Mouse (Mus musculus) neural tube, embryonic 12.5 days (tissue): ENCODE measurements around the gene Vmn2r83. TPM values are rescaled to one million over a fixed set of nuclear protein-coding genes. Genes with fewer than 3 reads are reported as not detected.

ENCODE experiments used
- ATAC-seq: fragments of 200-750 bp; cut with Nextera tagmentation; 2 replicates; pipeline ENCODE4 v1.8.0; 2017; ENCODE audit warnings: low read depth, mild to moderate bottlenecking, moderate TSS enrichment, moderate library complexity; ENCODE audit not compliant: low FRiP score
- H3K27ac ChIP-seq: fragments of 300-500 bp; sonication (generic); 2 replicates; pipeline ENCODE4 v1.5.1; 2016
- H3K27me3 ChIP-seq: fragments of 300-500 bp; sonication (generic); replicated peaks from 2 replicates; pipeline ENCODE4 v1.6.1; 2016; ENCODE audit warnings: mild to moderate bottlenecking
- H3K36me3 ChIP-seq: fragments of 300-500 bp; sonication (generic); 2 replicates; pipeline ENCODE4 v1.6.1; 2016; ENCODE audit warnings: mild to moderate bottlenecking
- H3K4me1 ChIP-seq: fragments of 300-500 bp; sonication (generic); 2 replicates; pipeline ENCODE4 v1.6.1; 2016
- H3K4me2 ChIP-seq: fragments of 300-500 bp; sonication (generic); replicated peaks from 2 replicates; pipeline ENCODE4 v1.6.1; 2016; ENCODE audit warnings: mild to moderate bottlenecking
- H3K4me3 ChIP-seq: fragments of 300-500 bp; sonication (generic); 2 replicates; pipeline ENCODE4 v1.5.1; 2016
- H3K9ac ChIP-seq: fragments of 300-500 bp; sonication (generic); 2 replicates; pipeline ENCODE4 v1.6.1; 2016; ENCODE audit warnings: mild to moderate bottlenecking
- H3K9me3 ChIP-seq: fragments of 300-500 bp; sonication (generic); 2 replicates; pipeline ENCODE4 v1.6.1; 2016; ENCODE audit warnings: mild to moderate bottlenecking
- WGBS: fragments of 180-500 bp; shearing (Covaris S2); methylation state at CpG from one replicate; pipeline ENCODE4 v1.1.7; 2016; 5-methylcytosine and 5-hydroxymethylcytosine counted together
- polyA plus RNA-seq: library from polyadenylated mRNA; unstranded; fragments of >200 nt; fragmentation: Nextera tagmentation; extraction: Ambion mirVana; gene quantifications from 2 replicates; pipeline ENCODE4 v1.2.1, GENCODE M21; 2016

Gene Vmn2r83
- polyA plus RNA-seq, 1 experiment from 2014 or later: not detected

GRCm38 (mm10) chr10:79530241-79530640, 61.7 kb downstream of the Vmn2r83 start:
- H3K27ac ChIP-seq: no peak overlapping the region
- H3K27me3 ChIP-seq: no peaks in the 10 kb centered on the region
- H3K9me3 ChIP-seq: no peaks in the 10 kb centered on the region
- H3K4me2 ChIP-seq: no peak overlapping the region
- H3K36me3 ChIP-seq: 0 out of 2 replicates have a peak, but pooled peaks cover 4% of the 10 kb centered on the region
- ATAC-seq: no peak
- WGBS: 66% methylated on average over 8 of the region's 8 CpGs
- H3K4me3 ChIP-seq: no peak overlapping the region
- no peak overlapping the region for H3K9ac ChIP-seq
- peaks cover 13% of the 10 kb centered on the region for H3K4me1 ChIP-seq

- Histone ChIP-seq H3K4me2 (no peak overlapping the region), H3K9ac (no peak overlapping the region), H3K27ac (no peak overlapping the region), H3K9me3 (no peaks in the 10 kb centered on the region), H3K4me1 (peaks cover 13% of the 10 kb centered on the region), H3K27me3 (no peaks in the 10 kb centered on the region), H3K4me3 (no peak overlapping the region), H3K36me3 (0 out of 2 replicates have a peak, but pooled peaks cover 4% of the 10 kb centered on the region)
- 95% methylated on average over 13 of the region's 13 CpGs for WGBS
- ATAC-seq: no peak
Observed at GRCm38 (mm10) chr10:79530721-79531120, 62.2 kb downstream of the Vmn2r83 start.

- Histone ChIP-seq H3K4me2 (no peak overlapping the region), H3K9ac (no peak overlapping the region), H3K27me3 (no peaks in the 10 kb centered on the region), H3K4me1 (peaks cover 13% of the 10 kb centered on the region), H3K9me3 (no peaks in the 10 kb centered on the region), H3K36me3 (0 out of 2 replicates have a peak, but pooled peaks cover 4% of the 10 kb centered on the region), H3K27ac (no peak overlapping the region), H3K4me3 (no peak overlapping the region)
- no peak for ATAC-seq
- WGBS: 88% methylated on average over 3 of the region's 3 CpGs
Observed at GRCm38 (mm10) chr10:79531593-79531992, 63.1 kb downstream of the Vmn2r83 start.

- ATAC-seq: no peak; the same call in none of the 2 replicates
- H3K9me3 ChIP-seq: no peaks in the 10 kb centered on the region
- 26% methylated on average over 3 of the region's 3 CpGs for WGBS
- peak overlapping the region; percentile 98 for H3K4me2 ChIP-seq
- H3K27ac ChIP-seq: no peak overlapping the region
- peaks cover 13% of the 10 kb centered on the region for H3K4me1 ChIP-seq
- peak overlapping the region; percentile 48; the same call in 1 of the 2 replicates for H3K9ac ChIP-seq
- H3K27me3 ChIP-seq: no peaks in the 10 kb centered on the region
- no peaks in the 10 kb centered on the region for H3K36me3 ChIP-seq
- H3K4me3 ChIP-seq: peak overlapping the region; percentile 60; the same call in 1 of the 2 replicates
Observed at GRCm38 (mm10) chr10:79532678-79533077, 64.1 kb downstream of the Vmn2r83 start.

GRCm38 (mm10) chr10:79533126-79533911, 64.8 kb downstream of the Vmn2r83 start, which contains the start of gene Plpp2:
Gene Plpp2, minus strand, starts transcription at chr10:79533796.
- under 1% methylated on average over 52 of the region's 52 CpGs for WGBS
- peak; percentile 75 for ATAC-seq
- peaks cover 13% of the 10 kb centered on the region for H3K4me1 ChIP-seq
- H3K36me3 ChIP-seq: peaks cover 1% of the 10 kb centered on the region; the same call in 1 of the 2 replicates
- no peak within 1 kb of the TSS for H3K27ac ChIP-seq
- H3K27me3 ChIP-seq: no peaks in the 10 kb centered on the region
- peak within 1 kb of the TSS; percentile 98 for H3K4me2 ChIP-seq
- H3K9ac ChIP-seq: peak within 1 kb of the TSS; percentile 48
- H3K9me3 ChIP-seq: no peaks in the 10 kb centered on the region
- peak within 1 kb of the TSS; percentile 60 for H3K4me3 ChIP-seq

- Histone ChIP-seq H3K4me2 (peak overlapping the region; percentile 98; the same call in 1 of the 2 replicates), H3K4me3 (no peak overlapping the region), H3K27ac (no peak overlapping the region), H3K9me3 (no peaks in the 10 kb centered on the region), H3K4me1 (peaks cover 13% of the 10 kb centered on the region), H3K27me3 (no peaks in the 10 kb centered on the region), H3K36me3 (peaks cover 11% of the 10 kb centered on the region), H3K9ac (no peak overlapping the region)
- 84% methylated on average over 2 of the region's 2 CpGs for WGBS
- ATAC-seq: no peak; the same call in 1 of the 2 replicates
Observed at GRCm38 (mm10) chr10:79534426-79534825, 65.9 kb downstream of the Vmn2r83 start.

GRCm38 (mm10) chr10:79535431-79535830, 66.9 kb downstream of the Vmn2r83 start:
- Histone ChIP-seq H3K9me3 (no peaks in the 10 kb centered on the region), H3K36me3 (peaks cover 21% of the 10 kb centered on the region), H3K4me1 (peaks cover 13% of the 10 kb centered on the region), H3K9ac (no peak overlapping the region), H3K4me3 (no peak overlapping the region), H3K27ac (no peak overlapping the region), H3K27me3 (no peaks in the 10 kb centered on the region), H3K4me2 (no peak overlapping the region)
- WGBS: 70% methylated on average over 1 of the region's 1 CpGs
- ATAC-seq: no peak

- H3K27ac ChIP-seq: no peak overlapping the region
- H3K9ac ChIP-seq: no peak overlapping the region
- no peak overlapping the region for H3K4me2 ChIP-seq
- WGBS: 79% methylated on average over 12 of the region's 12 CpGs
- no peaks in the 10 kb centered on the region for H3K27me3 ChIP-seq
- H3K4me1 ChIP-seq: peaks cover 13% of the 10 kb centered on the region
- ATAC-seq: no peak
- H3K9me3 ChIP-seq: no peaks in the 10 kb centered on the region
- no peak overlapping the region for H3K4me3 ChIP-seq
- H3K36me3 ChIP-seq: peaks cover 33% of the 10 kb centered on the region
Observed at GRCm38 (mm10) chr10:79536461-79537080, 68.0 kb downstream of the Vmn2r83 start.

- Histone ChIP-seq H3K4me3 (no peak overlapping the region), H3K36me3 (peaks cover 40% of the 10 kb centered on the region)
Observed at GRCm38 (mm10) chr10:79537271-79537670, 68.7 kb downstream of the Vmn2r83 start.

GRCm38 (mm10) chr10:79537781-79538180, 69.2 kb downstream of the Vmn2r83 start:
- no peaks in the 10 kb centered on the region for H3K27me3 ChIP-seq
- 85% methylated on average over 2 of the region's 2 CpGs for WGBS
- H3K4me3 ChIP-seq: no peak overlapping the region
- no peak overlapping the region for H3K27ac ChIP-seq
- H3K9ac ChIP-seq: no peak overlapping the region
- ATAC-seq: no peak
- peaks cover 10% of the 10 kb centered on the region for H3K4me1 ChIP-seq
- H3K36me3 ChIP-seq: peaks cover 45% of the 10 kb centered on the region
- H3K4me2 ChIP-seq: no peak overlapping the region
- H3K9me3 ChIP-seq: no peaks in the 10 kb centered on the region

More at GRCm38 (mm10) chr10:79537271-79537670, 68.7 kb downstream of the Vmn2r83 start:
- H3K27me3 ChIP-seq: no peaks in the 10 kb centered on the region
- no peak overlapping the region for H3K9ac ChIP-seq
- 91% methylated on average over 7 of the region's 7 CpGs for WGBS
- H3K4me2 ChIP-seq: no peak overlapping the region
- H3K4me1 ChIP-seq: peaks cover 13% of the 10 kb centered on the region
- no peaks in the 10 kb centered on the region for H3K9me3 ChIP-seq
- no peak overlapping the region for H3K27ac ChIP-seq
- no peak for ATAC-seq

GRCm38 (mm10) chr10:79538323-79538722, 69.8 kb downstream of the Vmn2r83 start:
- H3K9me3 ChIP-seq: no peaks in the 10 kb centered on the region
- WGBS: 86% methylated on average over 3 of the region's 3 CpGs
- no peak overlapping the region for H3K27ac ChIP-seq
- no peak for ATAC-seq
- H3K4me1 ChIP-seq: peaks cover 4% of the 10 kb centered on the region; the same call in 1 of the 2 replicates
- H3K4me3 ChIP-seq: no peak overlapping the region
- H3K36me3 ChIP-seq: peaks cover 50% of the 10 kb centered on the region
- H3K27me3 ChIP-seq: no peaks in the 10 kb centered on the region
- H3K9ac ChIP-seq: no peak overlapping the region
- H3K4me2 ChIP-seq: no peak overlapping the region

GRCm38 (mm10) chr10:79538873-79539272, 70.3 kb downstream of the Vmn2r83 start:
- ATAC-seq: no peak
- no peaks in the 10 kb centered on the region for H3K4me1 ChIP-seq
- no peaks in the 10 kb centered on the region for H3K9me3 ChIP-seq
- H3K4me2 ChIP-seq: no peak overlapping the region
- peaks cover 55% of the 10 kb centered on the region for H3K36me3 ChIP-seq
- no peak overlapping the region for H3K27ac ChIP-seq
- H3K27me3 ChIP-seq: no peaks in the 10 kb centered on the region
- WGBS: 78% methylated on average over 4 of the region's 4 CpGs
- no peak overlapping the region for H3K9ac ChIP-seq
- no peak overlapping the region for H3K4me3 ChIP-seq
